Mouse (Mus musculus): Measurements from ENCODE around the gene Nphp3. TPM values are rescaled to one million over a fixed set of nuclear protein-coding genes. Genes with fewer than 3 reads are reported as not detected.
A peak's percentile ranks its signal among the peaks of the same experiment; 100 is the strongest.

The Nphp3 gene
- polyA plus RNA-seq, 1 experiment from 2014 or later = 4.2 TPM

DNA sequence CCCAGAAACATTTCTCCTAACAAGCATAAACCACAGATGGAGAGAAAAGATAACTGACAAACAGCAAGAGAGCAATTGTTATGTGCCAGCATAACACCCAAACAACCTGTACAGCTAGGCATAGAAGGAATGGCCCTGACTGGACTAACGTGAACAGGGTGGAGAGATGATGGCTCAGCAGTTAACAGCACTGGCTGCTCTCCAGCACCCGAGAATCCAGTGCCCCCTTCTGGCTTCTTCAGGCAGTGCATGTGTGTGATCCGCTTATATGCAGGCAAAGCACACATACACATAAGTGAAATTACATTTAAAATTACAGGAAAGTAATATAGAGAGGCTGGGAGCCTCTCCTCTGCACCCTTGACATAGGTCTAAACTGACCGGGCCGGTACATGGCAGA lies 77.0 kb downstream of the Nphp3 start:
- DNase-seq (ENCODE audit: low spot score) = peak; percentile 74
- 44% methylated on average over 5 of the region's 5 CpGs for WGBS

DNA sequence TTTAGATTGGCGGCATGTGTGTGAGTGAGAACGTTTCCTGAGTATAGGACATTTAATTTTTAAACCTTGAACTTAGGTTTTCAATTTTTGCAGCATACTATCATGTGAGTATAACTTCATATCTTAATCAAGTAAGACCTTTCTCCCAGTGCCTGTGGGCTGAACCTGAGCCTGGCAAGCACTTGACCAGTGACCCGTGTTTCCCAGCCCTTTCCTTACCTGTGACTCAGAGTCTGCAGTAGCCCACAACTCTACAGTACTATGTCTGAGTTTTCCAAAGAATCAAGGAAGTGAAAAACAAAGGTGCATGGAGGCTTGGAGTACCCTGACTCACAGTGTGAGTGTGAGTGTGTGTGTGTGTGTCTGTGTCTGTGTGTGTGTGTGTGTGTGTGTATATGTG lies 77.7 kb downstream of the Nphp3 start:
- no peaks in the 10 kb centered on the region for H3K9me3 ChIP-seq (ENCODE audit: control insufficient read depth, low read length)
- 82% methylated on average over 3 of the region's 3 CpGs for WGBS
- H3K4me2 ChIP-seq (replicated peaks; ENCODE audit: low read depth, low read length) = no peak overlapping the region
- no peak overlapping the region for H3K4me3 ChIP-seq (ENCODE audit: low read depth, low read length)
- no peak overlapping the region for H3K27ac ChIP-seq (ENCODE audit: low read depth, low read length)
- DNase-seq (ENCODE audit: low spot score) = no peak
- no peaks in the 10 kb centered on the region for H3K27me3 ChIP-seq (ENCODE audit: control insufficient read depth, insufficient read depth, low read length)
- H3K9ac ChIP-seq (ENCODE audit: low read depth, low read length) = no peak overlapping the region
- H3K36me3 ChIP-seq (ENCODE audit: control insufficient read depth, insufficient read depth, low read length) = no peaks in the 10 kb centered on the region
- ATAC-seq (ENCODE audit: low FRiP score) = no peak
- H3K4me1 ChIP-seq (replicated peaks; ENCODE audit: control insufficient read depth, insufficient read depth, low read length) = no peaks in the 10 kb centered on the region

More for the DNA sequence above, 77.0 kb downstream of the Nphp3 start:
- Histone ChIP-seq H3K4me3 (ENCODE audit: low read depth, low read length) (no peak overlapping the region), H3K9ac (ENCODE audit: low read depth, low read length) (no peak overlapping the region), H3K27me3 (ENCODE audit: control insufficient read depth, insufficient read depth, low read length) (no peaks in the 10 kb centered on the region), H3K36me3 (ENCODE audit: control insufficient read depth, insufficient read depth, low read length) (no peaks in the 10 kb centered on the region), H3K4me2 (replicated peaks; ENCODE audit: low read depth, low read length) (no peak overlapping the region), H3K4me1 (replicated peaks; ENCODE audit: control insufficient read depth, insufficient read depth, low read length) (no peaks in the 10 kb centered on the region), H3K9me3 (ENCODE audit: control insufficient read depth, low read length) (no peaks in the 10 kb centered on the region), H3K27ac (ENCODE audit: low read depth, low read length) (no peak overlapping the region)
- no peak for ATAC-seq (ENCODE audit: low FRiP score)

DNA sequence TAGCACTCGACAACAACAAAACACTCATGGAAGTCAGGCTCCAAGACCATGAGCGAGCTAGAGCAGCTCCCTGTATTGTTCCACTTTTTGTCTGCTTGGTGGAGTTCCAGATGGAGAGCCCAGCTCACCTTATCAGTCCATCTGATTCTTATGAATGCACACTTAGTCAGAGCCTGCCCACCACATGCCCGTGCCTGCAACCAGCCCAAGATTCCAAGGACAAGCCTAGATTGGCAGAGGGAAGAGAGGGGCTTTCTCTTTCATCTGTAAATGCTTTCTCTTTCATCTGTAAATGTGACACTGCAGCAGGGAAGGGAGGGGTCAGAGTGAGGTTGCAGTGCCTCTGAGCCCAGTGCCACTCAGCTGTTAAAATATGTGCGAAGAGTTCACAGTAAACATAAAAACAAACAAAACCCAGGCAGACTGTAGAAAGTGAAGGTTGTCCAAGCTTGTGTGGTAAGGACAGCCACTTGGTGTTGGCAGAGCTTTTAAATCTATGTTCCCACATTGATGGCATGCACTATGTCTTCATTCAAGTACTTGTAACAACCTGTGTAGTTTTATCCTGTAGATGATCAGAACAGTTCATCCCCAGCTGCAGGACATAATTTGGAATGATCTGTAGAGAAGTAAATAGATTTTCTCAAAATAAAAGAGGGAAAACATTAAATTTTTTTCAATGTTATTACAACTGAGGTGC lies 83.5 kb downstream of the Nphp3 start:
- H3K4me2 ChIP-seq (replicated peaks; ENCODE audit: low read depth, low read length) = no peak overlapping the region
- H3K27ac ChIP-seq (ENCODE audit: low read depth, low read length) = no peak overlapping the region
- no peaks in the 10 kb centered on the region for H3K27me3 ChIP-seq (ENCODE audit: control insufficient read depth, insufficient read depth, low read length)
- no peak overlapping the region for H3K4me3 ChIP-seq (ENCODE audit: low read depth, low read length)
- no peaks in the 10 kb centered on the region for H3K9me3 ChIP-seq (ENCODE audit: control insufficient read depth, low read length)
- H3K36me3 ChIP-seq (ENCODE audit: control insufficient read depth, insufficient read depth, low read length) = no peaks in the 10 kb centered on the region
- 68% methylated on average over 4 of the region's 4 CpGs for WGBS
- DNase-seq (ENCODE audit: low spot score) (no peak), ATAC-seq (ENCODE audit: low FRiP score) (no peak)
- H3K4me1 ChIP-seq (replicated peaks; ENCODE audit: control insufficient read depth, insufficient read depth, low read length) = no peaks in the 10 kb centered on the region
- no peak overlapping the region for H3K9ac ChIP-seq (ENCODE audit: low read depth, low read length)

DNA sequence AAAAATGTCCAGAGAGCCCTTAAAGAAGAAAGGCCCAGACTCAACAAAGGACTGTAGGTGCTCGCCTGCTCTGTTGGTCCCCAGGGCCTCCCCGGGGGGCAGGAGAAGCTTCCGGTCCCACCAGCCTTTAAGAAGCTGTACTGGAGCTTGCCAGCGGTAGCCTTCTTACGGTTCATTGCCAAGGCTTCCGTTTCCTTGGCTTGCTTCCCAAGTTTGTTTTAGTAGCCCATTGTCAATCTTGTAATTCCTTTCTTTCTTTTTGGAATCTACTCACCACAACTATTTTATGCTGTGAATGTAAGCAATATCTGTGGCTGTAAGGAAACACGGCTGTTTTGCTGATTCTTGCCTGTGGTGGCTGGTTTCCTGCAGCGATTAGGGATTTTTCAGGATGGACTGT lies 86.2 kb downstream of the Nphp3 start:
- no peaks in the 10 kb centered on the region for H3K4me1 ChIP-seq (replicated peaks; ENCODE audit: control insufficient read depth, insufficient read depth, low read length)
- H3K27me3 ChIP-seq (ENCODE audit: control insufficient read depth, insufficient read depth, low read length) = no peaks in the 10 kb centered on the region
- H3K9ac ChIP-seq (ENCODE audit: low read depth, low read length) = no peak overlapping the region
- no peak overlapping the region for H3K27ac ChIP-seq (ENCODE audit: low read depth, low read length)
- no peaks in the 10 kb centered on the region for H3K9me3 ChIP-seq (ENCODE audit: control insufficient read depth, low read length)
- H3K4me2 ChIP-seq (replicated peaks; ENCODE audit: low read depth, low read length) = no peak overlapping the region
- H3K36me3 ChIP-seq (ENCODE audit: control insufficient read depth, insufficient read depth, low read length) = no peaks in the 10 kb centered on the region
- no peak for ATAC-seq (ENCODE audit: low FRiP score)
- H3K4me3 ChIP-seq (ENCODE audit: low read depth, low read length) = no peak overlapping the region
- no peak for DNase-seq (ENCODE audit: low spot score)
- 81% methylated on average over 8 of the region's 8 CpGs for WGBS

DNA sequence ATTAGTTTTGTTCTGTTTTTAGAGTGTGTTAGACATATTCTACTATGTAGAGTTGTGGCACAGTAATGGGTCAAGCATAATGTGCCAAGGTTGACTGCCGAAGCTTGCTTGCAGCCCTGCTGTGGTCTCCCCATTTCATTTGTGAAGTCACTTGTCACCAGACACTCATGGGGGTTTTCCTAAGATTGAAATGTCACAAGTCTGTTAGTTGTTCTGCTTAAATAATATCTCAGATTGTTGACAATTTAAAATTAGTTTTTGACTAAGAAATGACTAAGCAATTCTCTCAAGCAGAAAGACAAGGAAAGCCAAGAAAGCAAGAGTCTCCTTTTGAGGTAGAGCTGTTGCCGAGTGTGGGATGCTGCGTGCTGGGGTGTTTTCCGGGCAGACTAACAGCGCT lies 90.6 kb downstream of the Nphp3 start:
- H3K9me3 ChIP-seq (ENCODE audit: control insufficient read depth, low read length) = no peaks in the 10 kb centered on the region
- no peaks in the 10 kb centered on the region for H3K4me1 ChIP-seq (replicated peaks; ENCODE audit: control insufficient read depth, insufficient read depth, low read length)
- no peak overlapping the region for H3K4me3 ChIP-seq (ENCODE audit: low read depth, low read length)
- no peak overlapping the region for H3K27ac ChIP-seq (ENCODE audit: low read depth, low read length)
- no peak overlapping the region for H3K4me2 ChIP-seq (replicated peaks; ENCODE audit: low read depth, low read length)
- DNase-seq (ENCODE audit: low spot score) = no peak
- H3K9ac ChIP-seq (ENCODE audit: low read depth, low read length) = no peak overlapping the region
- no peak for ATAC-seq (ENCODE audit: low FRiP score)
- no peaks in the 10 kb centered on the region for H3K27me3 ChIP-seq (ENCODE audit: control insufficient read depth, insufficient read depth, low read length)
- H3K36me3 ChIP-seq (ENCODE audit: control insufficient read depth, insufficient read depth, low read length) = no peaks in the 10 kb centered on the region
- WGBS = 94% methylated on average over 5 of the region's 5 CpGs

Other genes with a start within 250 kb of the Nphp3 start
- gene Tmem108, start 240.7 kb upstream of the Nphp3 start, polyA plus RNA-seq (2014; fragmentation: Nextera tagmentation; extraction: Ambion mirVana) = 13.2 and 14.9 TPM in 2 replicates
- not detected in 2 replicates for gene Gm28305, start 38.1 kb downstream of the Nphp3 start, polyA plus RNA-seq (2014; fragmentation: Nextera tagmentation; extraction: Ambion mirVana)
- gene Uba5, start 60.6 kb downstream of the Nphp3 start, polyA plus RNA-seq (2014; fragmentation: Nextera tagmentation; extraction: Ambion mirVana) = 68.1 and 68.6 TPM in 2 replicates
- gene Acad11, start 60.8 kb downstream of the Nphp3 start, polyA plus RNA-seq (2014; fragmentation: Nextera tagmentation; extraction: Ambion mirVana) = 7.9 and 9.2 TPM in 2 replicates
- gene Ackr4, start 124.4 kb downstream of the Nphp3 start, polyA plus RNA-seq (2014; fragmentation: Nextera tagmentation; extraction: Ambion mirVana) = 0.31 and 0.38 TPM in 2 replicates

All from hindbrain, embryonic 11.5 days (tissue).